Mouse (Mus musculus) frontal cortex, postnatal 25 days (tissue): ENCODE results near the gene Dcn.

Experiments
- DNase-seq, 2 experiments: peaks; one replicate each; pipeline ENCODE4 v3.0.0; 2022; ENCODE audit warnings: low spot score in 2 of 2

Dcn gene

GRCm38 (mm10) chr10:97547740-97548139 is 68.3 kb downstream of the Dcn start:
- no peak for DNase-seq

- DNase-seq, result no peak
Measured at GRCm38 (mm10) chr10:97564957-97565856, 85.8 kb downstream of the Dcn start, which contains the start of gene Lum. TSS of gene Lum (plus strand) at chr10:97565128.

DNA sequence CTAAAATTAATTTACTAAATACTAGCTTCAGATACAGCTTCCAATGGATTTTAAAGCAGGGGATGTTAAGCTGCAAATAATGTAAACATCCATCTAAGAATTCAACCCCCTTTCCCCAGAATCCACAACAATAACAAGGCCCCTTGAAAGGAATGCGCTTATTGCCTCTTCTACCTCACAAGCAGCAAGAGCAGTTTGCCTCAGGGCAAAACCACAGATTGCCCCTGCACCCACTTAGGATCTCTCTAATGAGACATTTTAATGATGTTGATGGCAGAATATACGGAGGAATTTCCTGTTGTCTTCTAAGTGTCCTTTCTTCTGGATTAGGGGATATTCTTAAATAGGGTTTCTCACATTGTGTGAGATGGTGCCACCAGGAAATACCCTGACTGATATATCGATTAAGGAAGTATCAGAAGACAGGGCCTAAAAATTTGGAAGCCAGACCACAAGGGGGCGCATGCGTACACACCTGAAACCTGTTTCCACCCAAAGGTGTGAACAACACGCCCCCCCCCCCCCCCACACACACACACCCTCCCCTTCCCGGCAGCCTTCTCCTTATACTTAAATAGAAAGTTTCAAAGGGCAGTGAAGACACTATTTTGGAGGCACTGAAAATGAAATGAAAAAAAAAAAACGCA is 88.2 kb downstream of the Dcn start:
- no peak for DNase-seq
